Mouse (Mus musculus) midbrain, embryonic 10.5 days (tissue): ENCODE measurements around the gene H2-Oa. TPM values are rescaled to one million over a fixed set of nuclear protein-coding genes. Genes with fewer than 3 reads are reported as not detected.

Experiments used
- DNase-seq: peaks from one replicate; pipeline ENCODE4 v3.0.0-alpha.2; 2017; ENCODE audit warnings: low spot score
- H3K27ac ChIP-seq: fragments of 300-500 bp; sonication (generic); replicated peaks from 2 replicates; pipeline ENCODE4 v1.5.1; 2016; ENCODE audit warnings: mild to moderate bottlenecking
- H3K27me3 ChIP-seq: fragments of 300-500 bp; sonication (generic); 2 replicates; pipeline ENCODE4 v1.6.1; 2016; ENCODE audit warnings: low read depth, mild to moderate bottlenecking; ENCODE audit not compliant: poor library complexity, severe bottlenecking
- H3K36me3 ChIP-seq: fragments of 300-500 bp; sonication (generic); 2 replicates; pipeline ENCODE4 v1.6.1; 2016; ENCODE audit warnings: mild to moderate bottlenecking, moderate library complexity
- H3K4me1 ChIP-seq: fragments of 300-500 bp; sonication (generic); 2 replicates; pipeline ENCODE4 v1.6.1; 2016
- H3K4me3 ChIP-seq: fragments of 300-500 bp; sonication (generic); 2 replicates; pipeline ENCODE4 v1.5.1; 2016; ENCODE audit warnings: mild to moderate bottlenecking, moderate library complexity
- H3K9me3 ChIP-seq: fragments of 300-500 bp; sonication (generic); replicated peaks from 2 replicates; pipeline ENCODE4 v1.6.1; 2016; ENCODE audit warnings: mild to moderate bottlenecking
- WGBS: fragments of 180-500 bp; shearing (Covaris S2); methylation state at CpG from one replicate; pipeline ENCODE4 v1.1.7; 2016; 5-methylcytosine and 5-hydroxymethylcytosine counted together
- polyA plus RNA-seq: library from polyadenylated mRNA; unstranded; fragments of >200 nt; fragmentation: Nextera tagmentation; extraction: Ambion mirVana; gene quantifications from 2 replicates; pipeline ENCODE4 v1.2.1, GENCODE M21; 2016

Gene H2-Oa
- polyA plus RNA-seq, 1 experiment from 2014 or later: 0.37 TPM

GRCm38 (mm10) chr17:34106555-34106954, 14.4 kb downstream of the H2-Oa start:
- peaks cover 38% of the 10 kb centered on the region for H3K36me3 ChIP-seq
- no peaks in the 10 kb centered on the region for H3K9me3 ChIP-seq
- DNase-seq: no peak
- H3K4me3 ChIP-seq: no peak overlapping the region
- H3K27ac ChIP-seq: no peak overlapping the region
- 88% methylated on average over 7 of the region's 7 CpGs for WGBS
- H3K27me3 ChIP-seq: no peaks in the 10 kb centered on the region
- H3K4me1 ChIP-seq: peaks cover 6% of the 10 kb centered on the region; the same call in 1 of the 2 replicates

- H3K9me3 ChIP-seq: no peaks in the 10 kb centered on the region
- WGBS: 85% methylated on average over 7 of the region's 7 CpGs
- no peaks in the 10 kb centered on the region for H3K27me3 ChIP-seq
- H3K4me3 ChIP-seq: no peak overlapping the region
- peaks cover 46% of the 10 kb centered on the region for H3K36me3 ChIP-seq
- H3K4me1 ChIP-seq: peaks cover 3% of the 10 kb centered on the region; the same call in 1 of the 2 replicates
- no peak for DNase-seq
- H3K27ac ChIP-seq: no peak overlapping the region
Measured at GRCm38 (mm10) chr17:34107109-34107867, 15.1 kb downstream of the H2-Oa start.

- no peak overlapping the region for H3K4me3 ChIP-seq
- peaks cover 57% of the 10 kb centered on the region for H3K36me3 ChIP-seq
- peaks cover 3% of the 10 kb centered on the region; the same call in 1 of the 2 replicates for H3K4me1 ChIP-seq
- no peaks in the 10 kb centered on the region for H3K27me3 ChIP-seq
- H3K9me3 ChIP-seq: no peaks in the 10 kb centered on the region
- 87% methylated on average over 5 of the region's 6 CpGs for WGBS
- no peak for DNase-seq
- H3K27ac ChIP-seq: no peak overlapping the region
Measured at GRCm38 (mm10) chr17:34108460-34108859, 16.3 kb downstream of the H2-Oa start.

GRCm38 (mm10) chr17:34109038-34109805, 17.1 kb downstream of the H2-Oa start:
- peaks cover 3% of the 10 kb centered on the region; the same call in 1 of the 2 replicates for H3K4me1 ChIP-seq
- no peaks in the 10 kb centered on the region for H3K9me3 ChIP-seq
- DNase-seq: no peak
- H3K36me3 ChIP-seq: peaks cover 65% of the 10 kb centered on the region
- WGBS: 84% methylated on average over 14 of the region's 14 CpGs
- H3K27ac ChIP-seq: no peak overlapping the region
- H3K4me3 ChIP-seq: no peak overlapping the region
- H3K27me3 ChIP-seq: no peaks in the 10 kb centered on the region

GRCm38 (mm10) chr17:34109806-34110195, 17.7 kb downstream of the H2-Oa start:
- no peaks in the 10 kb centered on the region for H3K27me3 ChIP-seq
- no peak overlapping the region for H3K27ac ChIP-seq
- peaks cover 71% of the 10 kb centered on the region for H3K36me3 ChIP-seq
- H3K4me3 ChIP-seq: no peak overlapping the region
- H3K9me3 ChIP-seq: no peaks in the 10 kb centered on the region
- DNase-seq: no peak
- 80% methylated on average over 3 of the region's 3 CpGs for WGBS
- H3K4me1 ChIP-seq: peaks cover 5% of the 10 kb centered on the region

- WGBS: 68% methylated on average over 8 of the region's 8 CpGs
- peaks cover 10% of the 10 kb centered on the region for H3K4me1 ChIP-seq
- no peak for DNase-seq
- no peaks in the 10 kb centered on the region for H3K27me3 ChIP-seq
- H3K9me3 ChIP-seq: no peaks in the 10 kb centered on the region
- H3K4me3 ChIP-seq: no peak overlapping the region
- no peak overlapping the region for H3K27ac ChIP-seq
- H3K36me3 ChIP-seq: peaks cover 76% of the 10 kb centered on the region
Measured at GRCm38 (mm10) chr17:34110309-34110708, 18.2 kb downstream of the H2-Oa start.

GRCm38 (mm10) chr17:34114114-34114513, 22.0 kb downstream of the H2-Oa start:
- WGBS: 95% methylated on average over 7 of the region's 7 CpGs
- Histone ChIP-seq H3K4me3 (peak overlapping the region; percentile 16; the same call in 1 of the 2 replicates), H3K27me3 (no peaks in the 10 kb centered on the region), H3K9me3 (no peaks in the 10 kb centered on the region), H3K27ac (no peak overlapping the region), H3K4me1 (peaks cover 34% of the 10 kb centered on the region), H3K36me3 (peaks cover 100% of the 10 kb centered on the region)
- no peak for DNase-seq

GRCm38 (mm10) chr17:34116736-34117370, 24.7 kb downstream of the H2-Oa start:
- H3K4me3 ChIP-seq: peak overlapping the region; percentile 99
- WGBS: 52% methylated on average over 7 of the region's 7 CpGs
- no peaks in the 10 kb centered on the region for H3K27me3 ChIP-seq
- DNase-seq: no peak
- H3K4me1 ChIP-seq: peaks cover 30% of the 10 kb centered on the region
- H3K27ac ChIP-seq: no peak overlapping the region
- H3K9me3 ChIP-seq: no peaks in the 10 kb centered on the region
- H3K36me3 ChIP-seq: peaks cover 75% of the 10 kb centered on the region

- DNase-seq: no peak
- Histone ChIP-seq H3K9me3 (no peaks in the 10 kb centered on the region), H3K27me3 (no peaks in the 10 kb centered on the region), H3K4me3 (peak overlapping the region; percentile 99), H3K36me3 (peaks cover 68% of the 10 kb centered on the region), H3K4me1 (peaks cover 33% of the 10 kb centered on the region), H3K27ac (peak overlapping the region; percentile 99)
- 2% methylated on average over 5 of the region's 5 CpGs for whole genome bisulfite sequencing
Measured at GRCm38 (mm10) chr17:34117421-34118112, 25.4 kb downstream of the H2-Oa start.

GRCm38 (mm10) chr17:34118113-34118872, 26.2 kb downstream of the H2-Oa start:
- Histone ChIP-seq H3K27ac (peak overlapping the region; percentile 99), H3K4me1 (peaks cover 40% of the 10 kb centered on the region), H3K36me3 (peaks cover 60% of the 10 kb centered on the region), H3K4me3 (peak overlapping the region; percentile 99), H3K9me3 (no peaks in the 10 kb centered on the region), H3K27me3 (no peaks in the 10 kb centered on the region)
- peak; percentile 62 for DNase-seq
- under 1% methylated on average over 67 of the region's 67 CpGs for WGBS

GRCm38 (mm10) chr17:34118873-34119248, 26.7 kb downstream of the H2-Oa start:
- no peak for DNase-seq
- H3K27me3 ChIP-seq: no peaks in the 10 kb centered on the region
- H3K36me3 ChIP-seq: peaks cover 55% of the 10 kb centered on the region
- peak overlapping the region; percentile 99 for H3K4me3 ChIP-seq
- H3K27ac ChIP-seq: peak overlapping the region; percentile 99
- H3K9me3 ChIP-seq: no peaks in the 10 kb centered on the region
- H3K4me1 ChIP-seq: peaks cover 46% of the 10 kb centered on the region
- WGBS: 0% methylated on average over 38 of the region's 38 CpGs
